Mouse (Mus musculus): ENCODE data around the gene Otub2.

Otub2 gene

DNA sequence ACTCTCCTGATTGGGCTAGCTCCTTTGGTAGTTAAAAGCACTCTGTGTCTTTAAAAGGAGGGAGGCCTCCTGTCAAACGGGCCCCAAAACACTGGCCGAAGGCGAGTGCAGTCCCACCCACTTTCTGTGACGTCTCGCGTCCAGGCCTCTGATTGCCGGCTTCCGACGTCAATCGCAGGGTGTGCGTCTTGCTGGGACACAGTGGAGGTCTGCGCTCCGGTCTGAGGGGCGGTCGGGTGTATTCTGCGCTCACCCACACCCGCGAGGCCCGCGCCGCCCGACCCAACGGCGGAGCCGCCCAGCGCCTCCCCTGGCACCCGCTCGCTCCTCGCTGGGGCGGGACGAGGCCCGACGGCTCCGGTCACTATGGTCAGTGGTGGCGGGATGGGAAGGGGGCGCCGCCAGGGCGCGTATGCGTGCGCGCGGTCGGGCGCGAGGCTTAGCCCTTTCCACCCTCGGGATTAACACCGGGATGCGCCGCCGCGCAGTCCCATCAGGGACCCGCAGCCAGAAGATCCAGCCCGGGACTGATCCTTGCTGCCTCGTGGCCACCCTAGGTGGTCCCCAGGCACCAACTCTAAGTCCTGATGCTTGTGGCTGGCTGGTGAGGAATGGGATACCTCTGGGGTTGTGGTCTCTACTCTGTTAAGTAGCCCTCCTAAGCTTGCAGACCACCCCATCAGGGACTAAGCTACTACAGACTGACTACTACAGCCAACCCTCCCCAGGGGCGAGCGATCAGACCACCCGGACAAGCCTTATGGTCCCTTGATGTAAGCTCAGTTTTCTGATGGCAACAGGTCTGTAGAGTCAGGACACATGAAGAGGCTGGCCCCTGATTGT is at the start of gene Otub2:
TSS of gene Otub2 (plus strand) at position 178 of the 843 bp plus-strand sequence.
- DNase-seq: peak; percentile 98

DNA sequence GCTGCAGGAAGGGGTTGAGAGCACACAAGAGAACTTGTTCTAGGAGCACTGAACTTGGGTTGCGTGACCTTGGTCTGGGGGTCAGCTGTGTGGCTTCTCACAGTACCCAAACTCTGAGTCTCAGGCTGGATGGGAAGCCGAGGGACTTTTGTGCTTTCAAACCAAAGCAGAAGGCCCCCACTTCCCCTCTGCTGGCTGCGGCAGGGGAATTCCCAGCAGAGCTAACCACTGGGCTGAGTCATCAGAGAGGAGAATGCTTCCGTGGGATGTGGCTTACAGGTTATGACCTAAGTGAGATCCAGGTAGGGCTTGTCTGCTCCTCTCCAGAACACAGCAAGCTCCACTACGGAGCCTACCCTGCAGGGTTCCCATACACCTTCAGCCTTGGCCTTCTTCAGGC is 47.3 kb upstream of the Otub2 start:
- no peak for DNase-seq

DNA sequence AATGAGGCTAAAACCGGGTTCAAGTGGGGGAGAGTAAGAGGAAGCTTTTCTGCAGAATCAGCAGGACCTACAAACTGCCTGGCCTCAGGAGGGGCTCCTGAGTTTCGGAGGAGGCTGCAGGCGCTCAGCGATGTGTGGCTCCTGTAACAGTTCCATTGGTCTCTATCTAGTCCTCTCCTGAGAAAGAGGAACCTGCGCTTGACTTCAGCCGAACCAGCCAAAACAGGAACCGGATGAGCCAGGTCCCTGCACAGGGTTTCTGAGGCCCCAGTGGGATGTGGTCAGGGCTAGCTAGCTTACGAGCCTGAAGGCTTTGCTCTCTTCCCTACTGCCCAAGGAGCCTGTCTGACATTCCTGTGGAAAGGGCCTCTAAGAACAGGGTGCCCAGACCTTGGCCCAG is 45.0 kb upstream of the Otub2 start:
- DNase-seq: no peak

DNA sequence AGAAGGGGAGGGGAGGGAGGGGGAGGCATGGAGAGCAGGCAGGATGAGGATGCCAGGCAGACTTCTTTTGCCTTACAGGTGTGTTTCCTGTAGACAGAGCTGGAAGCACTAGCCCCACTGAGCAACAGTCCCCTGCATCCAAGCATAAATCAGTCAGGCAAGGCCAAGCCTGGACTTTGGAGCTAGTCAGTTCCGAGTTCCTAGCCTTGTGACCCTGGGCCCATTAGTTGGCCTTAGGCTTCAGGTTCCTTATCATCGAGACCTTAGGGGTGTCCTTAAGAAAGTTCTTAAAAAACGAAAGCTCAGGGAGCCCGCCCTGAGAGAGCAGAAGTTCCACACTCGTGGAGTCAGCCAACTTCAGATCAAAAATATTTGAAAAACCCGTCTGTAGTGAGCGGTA is 43.5 kb upstream of the Otub2 start:
- DNase-seq: no peak

DNA sequence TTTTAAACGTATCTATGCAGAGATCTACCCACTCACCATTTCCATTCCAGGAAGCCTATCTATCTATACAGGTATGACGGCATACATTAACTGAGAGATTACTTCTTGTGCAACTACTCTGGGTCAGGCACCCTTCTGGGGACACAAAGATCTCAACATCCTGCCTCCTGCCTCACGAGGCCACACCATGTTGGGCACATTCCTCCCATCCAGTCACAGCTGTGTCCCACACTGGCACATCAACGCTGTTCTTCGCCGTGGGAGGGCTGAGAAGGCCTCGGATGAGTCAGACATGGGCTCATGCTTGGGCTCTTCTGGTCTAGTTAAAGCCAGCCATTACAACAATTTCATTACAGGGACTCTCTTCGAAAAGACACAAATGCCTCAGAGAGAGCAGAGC is 41.5 kb upstream of the Otub2 start:
- DNase-seq: no peak

DNA sequence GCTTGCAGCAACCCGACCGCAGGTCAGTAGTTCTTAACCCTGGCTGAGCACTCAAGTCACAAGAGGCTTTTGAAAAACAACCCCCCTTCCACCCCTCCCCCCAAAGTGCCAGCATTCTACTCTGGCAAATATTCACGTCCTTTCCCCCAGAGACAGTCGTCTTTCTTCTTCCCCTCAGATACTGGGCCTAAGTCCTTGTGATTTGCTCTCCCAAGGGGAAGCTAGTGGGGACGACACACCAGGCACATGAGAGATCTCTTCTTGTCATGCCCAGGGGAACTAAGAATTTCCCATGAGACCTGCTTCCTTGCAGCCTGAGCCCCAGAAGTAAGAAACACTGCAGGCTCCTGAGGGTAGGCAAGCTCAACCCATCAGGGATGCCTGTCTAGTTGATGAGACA is 41.1 kb upstream of the Otub2 start:
- DNase-seq: no peak

DNA sequence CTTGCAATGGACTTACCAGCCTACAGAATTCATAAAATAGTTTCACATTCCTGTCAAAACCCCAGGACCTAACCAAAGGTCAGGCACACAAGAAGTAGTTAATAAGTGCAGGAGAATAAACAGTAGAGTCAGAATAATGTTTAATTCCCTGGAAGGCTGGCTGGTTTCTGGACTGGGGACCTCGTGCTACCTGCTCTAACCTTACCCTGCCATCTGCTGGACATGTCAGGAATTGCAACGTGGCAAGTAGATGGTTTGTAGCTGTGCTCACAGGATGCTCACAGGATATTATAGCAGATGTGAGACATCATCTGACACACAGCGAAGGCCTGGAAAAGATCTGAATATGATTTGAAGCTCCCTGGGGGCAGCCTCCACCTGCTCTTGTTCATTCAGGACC is 40.0 kb upstream of the Otub2 start:
- DNase-seq: peak; percentile 86

DNA sequence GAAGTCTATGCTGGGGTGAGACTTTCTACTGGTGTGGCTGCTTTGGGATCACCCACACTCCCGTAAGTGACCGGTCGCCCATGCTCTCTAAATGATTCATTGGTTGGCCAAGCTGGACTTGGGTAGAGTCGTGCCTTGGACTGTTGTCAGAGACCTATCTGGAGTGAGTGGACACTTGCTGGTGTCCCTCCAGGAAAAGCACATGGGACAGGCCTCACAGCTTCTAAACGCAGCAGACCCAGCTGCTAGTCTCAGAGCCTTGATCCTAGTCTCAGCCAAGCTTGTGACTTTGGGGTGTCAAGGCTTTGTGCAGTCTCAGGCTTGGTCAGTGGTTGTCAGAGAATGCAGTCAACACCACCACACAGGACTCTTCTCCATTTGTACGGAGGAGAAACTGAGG is 35.7 kb upstream of the Otub2 start:
- DNase-seq: no peak

DNA sequence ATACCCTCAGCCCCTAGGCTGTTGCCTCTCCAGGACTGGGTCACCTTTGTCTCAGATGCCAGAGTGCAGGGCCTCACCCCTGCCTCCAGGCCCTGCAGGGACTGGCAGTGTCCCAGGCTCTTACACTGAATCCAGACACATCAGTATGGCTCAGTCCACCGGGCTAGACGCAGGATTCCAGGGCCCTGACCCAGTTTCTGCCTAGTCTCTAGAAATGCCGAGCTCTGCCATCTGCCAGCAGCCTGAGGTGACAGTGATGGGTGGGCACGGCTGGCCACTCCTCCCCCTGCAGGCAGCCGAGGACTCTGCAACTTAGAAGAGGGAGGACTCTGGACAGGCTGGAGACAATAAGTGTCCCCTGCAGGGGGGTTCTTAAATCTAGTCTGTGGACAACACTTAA is 34.9 kb upstream of the Otub2 start:
- DNase-seq: no peak

DNA sequence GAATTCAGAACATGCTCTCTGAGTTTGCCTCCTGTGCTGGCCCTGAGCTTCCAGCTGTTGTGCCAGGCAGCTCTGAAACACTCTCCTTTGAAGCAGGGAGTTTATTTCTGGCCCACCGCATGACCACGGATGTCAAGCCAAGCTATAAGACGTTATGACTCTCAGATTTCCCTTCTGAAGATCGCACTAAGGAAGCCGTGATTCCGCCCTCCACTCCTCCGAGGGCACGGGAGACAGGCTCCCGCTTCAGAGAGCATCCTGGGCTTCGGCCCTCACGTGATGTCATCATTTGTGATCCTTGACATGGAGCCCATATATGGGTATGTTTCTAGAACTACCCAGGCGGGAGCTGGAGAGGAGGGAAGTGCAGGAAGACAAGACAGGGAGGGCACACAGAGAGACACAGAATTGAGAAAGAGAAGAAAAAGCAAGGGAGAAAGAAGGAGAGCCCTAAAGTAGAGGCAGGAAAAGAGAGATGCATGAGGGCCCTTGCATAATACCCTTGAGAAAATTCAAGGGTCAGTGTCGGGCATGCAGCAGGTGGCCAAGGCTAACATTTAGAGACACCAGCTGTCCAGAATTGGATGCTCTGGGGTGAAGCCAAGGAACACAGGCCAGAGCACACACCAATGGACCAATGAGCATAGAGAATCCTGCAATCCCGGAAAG is 32.6 kb upstream of the Otub2 start, which contains the start of gene Asb2:
TSS of gene Asb2 (minus strand) at position 256 of the 669 bp plus-strand sequence.
- DNase-seq: no peak

DNA sequence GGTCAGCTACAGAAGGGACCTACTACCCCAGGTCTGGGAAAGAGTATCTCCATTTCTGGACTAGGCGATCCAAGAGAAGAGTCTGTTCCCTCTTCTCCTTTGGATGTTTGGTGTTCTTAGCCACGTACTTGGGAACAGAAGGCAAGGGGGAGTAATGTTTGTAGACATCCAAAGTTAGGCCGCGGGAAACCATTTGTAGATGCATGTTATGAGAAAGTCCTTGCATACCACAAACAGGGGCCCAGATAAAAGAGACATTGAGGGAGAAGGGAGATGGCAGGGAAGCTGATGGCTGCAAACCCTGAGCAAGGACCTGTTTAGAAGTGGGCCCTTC is 32.1 kb upstream of the Otub2 start:
- no peak for DNase-seq

DNA sequence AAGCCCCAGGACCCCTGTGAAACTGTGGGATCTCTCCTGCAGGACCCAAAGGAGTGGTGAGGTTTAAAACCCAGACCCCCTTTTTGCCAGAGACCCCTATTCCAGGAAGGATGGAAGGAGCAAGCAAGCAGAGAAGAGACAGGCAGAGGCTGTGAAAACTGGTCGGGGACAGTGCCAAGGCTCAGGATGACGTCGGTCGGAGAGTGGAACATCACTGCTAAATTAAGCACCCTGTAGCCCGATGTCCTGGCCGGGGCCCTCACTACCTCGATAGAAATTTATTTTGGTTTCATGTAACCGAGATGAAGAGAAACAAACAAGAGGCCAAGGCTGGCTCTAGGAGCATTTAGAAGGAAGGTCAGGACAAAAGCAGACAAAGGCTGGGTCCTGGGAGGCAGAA is 30.3 kb upstream of the Otub2 start:
- no peak for DNase-seq

DNA sequence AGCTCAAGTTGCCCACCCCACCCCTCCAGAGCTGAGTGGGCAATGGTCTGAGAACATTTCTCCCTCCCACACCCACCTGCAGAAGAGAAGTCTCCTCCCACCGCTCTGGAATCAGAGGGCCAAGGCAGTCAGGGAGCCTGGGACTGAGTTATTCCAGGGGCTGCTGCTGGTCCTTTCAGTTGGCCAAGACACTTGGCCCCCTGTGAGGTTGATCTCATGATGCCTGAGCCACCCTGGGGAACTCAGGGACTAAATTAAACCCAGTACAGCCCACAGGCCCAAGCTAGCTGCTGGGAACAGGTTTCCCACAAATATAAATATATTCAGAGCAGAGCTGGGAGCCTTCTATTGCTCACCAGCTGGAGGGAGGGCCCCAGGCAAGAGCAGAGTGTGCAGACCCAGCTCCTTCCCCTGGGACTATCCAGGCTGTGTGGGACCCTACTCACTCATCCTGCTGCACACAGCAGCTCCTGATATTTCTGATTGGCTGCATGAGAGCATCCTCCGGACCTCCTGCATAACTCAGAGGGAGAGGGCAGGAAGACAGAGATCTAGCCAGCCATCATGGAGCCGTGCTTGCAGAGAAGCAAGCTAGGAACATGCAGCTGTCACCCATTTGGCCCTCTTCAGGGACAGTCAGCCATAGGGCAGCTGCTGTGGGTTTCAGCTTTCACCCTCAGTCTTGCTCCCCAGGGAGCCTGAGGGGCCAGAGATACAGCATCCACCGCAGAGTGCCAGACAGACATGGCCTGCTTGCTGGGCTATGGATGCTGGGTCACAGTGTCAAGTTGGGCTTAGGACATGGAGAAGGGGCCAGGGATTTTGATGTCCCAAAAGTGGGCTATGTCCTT is 29.3 kb upstream of the Otub2 start:
- no peak for DNase-seq

DNA sequence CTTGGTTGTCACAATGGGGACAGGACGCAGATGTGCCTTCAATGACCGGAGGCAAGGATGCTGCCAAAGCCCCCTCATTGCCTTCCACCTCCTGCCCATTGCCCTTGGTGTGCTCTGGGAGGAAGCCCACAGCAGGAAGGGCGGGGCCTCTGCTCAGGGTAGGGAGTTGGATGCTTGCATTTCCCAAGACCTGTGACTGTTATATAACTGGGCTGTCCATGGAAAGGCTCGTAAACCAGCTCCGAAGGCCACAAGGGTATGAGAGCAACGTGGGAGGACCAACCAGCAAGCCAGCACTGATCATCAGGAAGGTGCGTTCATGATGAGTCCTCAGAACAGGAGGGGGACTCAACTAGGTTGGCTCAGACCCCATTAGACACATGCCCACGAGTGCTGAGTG is 27.7 kb upstream of the Otub2 start:
- no peak for DNase-seq

DNA sequence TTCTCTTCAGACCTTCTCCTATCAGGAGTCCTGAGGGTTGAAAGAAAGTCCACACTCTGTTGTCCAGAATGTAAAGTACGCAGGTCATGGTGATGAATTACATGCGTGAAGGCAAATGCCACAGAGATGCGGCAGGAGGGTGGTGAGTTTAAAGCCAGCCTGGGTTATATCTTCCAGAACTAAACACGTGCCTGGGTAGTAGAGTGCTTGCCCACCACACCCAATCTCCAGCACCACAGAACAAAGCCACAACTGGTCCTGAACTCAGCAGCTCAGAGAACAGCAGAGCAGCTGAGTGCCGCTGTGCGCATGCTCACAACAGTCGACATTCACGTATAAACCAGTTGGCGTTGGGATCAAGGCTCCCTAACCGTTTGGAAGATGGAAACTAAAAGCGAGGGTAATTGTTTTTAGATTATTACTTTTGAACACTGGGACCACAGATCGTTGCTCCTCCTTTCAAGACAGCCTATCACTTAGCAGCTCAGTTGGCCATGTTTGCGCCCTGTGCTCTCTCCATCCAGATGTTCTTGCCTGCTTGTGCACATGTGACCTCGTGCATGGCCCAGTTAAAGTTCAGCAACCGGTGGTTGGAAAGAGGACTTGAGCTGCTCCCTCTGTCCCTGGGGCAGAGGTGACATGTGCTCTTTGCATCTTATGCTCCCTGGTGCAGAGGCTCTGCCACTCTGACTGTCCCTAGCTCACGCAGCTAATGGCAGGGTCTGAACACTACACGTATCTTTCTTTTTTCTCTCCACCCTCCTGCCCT is 26.8 kb upstream of the Otub2 start:
- DNase-seq: no peak

DNA sequence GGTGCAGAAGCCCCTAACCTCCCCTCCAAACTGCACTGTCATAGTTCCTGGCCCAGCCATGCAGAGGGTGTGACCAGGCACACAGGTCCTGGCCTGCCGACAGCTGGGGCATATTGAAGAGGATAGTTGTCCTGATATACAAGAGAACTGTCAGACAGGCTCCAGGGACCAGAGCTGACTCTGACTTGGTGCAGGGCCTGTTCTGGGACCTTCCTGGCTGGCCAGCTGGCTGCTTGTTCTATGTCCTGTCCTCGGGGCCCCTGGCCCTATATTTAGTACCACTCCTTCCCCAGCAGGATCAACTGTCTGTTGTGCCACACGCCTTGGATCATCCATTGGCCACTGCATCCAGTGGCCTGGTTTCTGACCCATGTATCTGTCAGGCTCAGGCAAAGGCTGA is 26.1 kb upstream of the Otub2 start:
- no peak for DNase-seq

DNA sequence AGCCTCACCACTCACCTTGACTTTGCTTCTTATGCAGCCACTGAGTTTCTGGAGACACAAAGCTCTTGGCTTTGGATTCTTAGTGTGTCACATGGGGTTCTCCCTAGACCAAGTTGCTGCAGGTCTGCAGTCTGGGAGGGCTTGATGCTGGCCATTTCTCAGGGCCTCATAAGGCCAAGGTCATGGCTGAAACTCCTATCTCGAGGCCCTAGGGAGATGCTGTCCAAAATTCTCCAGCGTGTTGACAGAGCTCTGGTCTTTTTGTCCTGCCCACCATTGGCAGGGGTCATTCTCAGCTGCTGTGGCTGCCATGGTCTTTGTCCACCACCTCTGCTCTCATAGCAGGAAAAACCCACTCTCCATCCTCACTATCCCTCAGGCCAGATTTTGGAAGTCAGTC is 21.3 kb upstream of the Otub2 start:
- no peak for DNase-seq

DNA sequence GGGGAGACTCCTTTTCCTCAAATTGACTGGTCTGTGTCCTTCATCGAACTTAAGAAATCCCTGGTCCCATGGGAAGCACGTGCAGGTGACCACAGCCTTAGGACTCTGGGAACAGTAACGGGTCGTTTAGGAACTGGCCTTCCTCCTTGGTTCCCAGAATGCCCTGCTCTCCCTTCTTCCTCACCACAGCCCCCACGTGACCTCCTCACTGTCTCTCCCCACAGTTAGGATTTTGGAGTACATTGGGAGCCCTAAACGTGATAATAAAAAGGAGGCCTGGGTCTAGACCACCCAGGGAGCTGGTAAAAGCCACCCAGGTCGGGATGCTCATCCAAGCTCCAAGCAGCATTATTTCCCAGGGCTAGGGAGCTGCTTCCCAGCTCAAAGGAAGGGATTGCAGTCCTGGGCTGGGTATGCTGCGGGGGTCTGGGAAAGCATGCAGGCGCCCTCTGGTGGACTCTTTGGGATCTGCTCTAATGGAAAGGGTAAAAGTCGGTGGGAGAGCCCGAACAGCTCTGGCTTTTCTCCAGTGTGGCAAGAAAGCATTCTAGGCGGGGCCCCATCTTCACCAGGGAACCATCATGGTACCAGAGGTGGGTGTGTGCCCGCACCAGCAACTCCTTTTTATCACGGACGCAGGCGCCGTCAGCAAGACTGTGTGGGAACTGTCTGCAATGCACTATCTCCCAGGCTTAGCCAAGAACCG is 20.7 kb upstream of the Otub2 start:
- peak; percentile 73 for DNase-seq

DNA sequence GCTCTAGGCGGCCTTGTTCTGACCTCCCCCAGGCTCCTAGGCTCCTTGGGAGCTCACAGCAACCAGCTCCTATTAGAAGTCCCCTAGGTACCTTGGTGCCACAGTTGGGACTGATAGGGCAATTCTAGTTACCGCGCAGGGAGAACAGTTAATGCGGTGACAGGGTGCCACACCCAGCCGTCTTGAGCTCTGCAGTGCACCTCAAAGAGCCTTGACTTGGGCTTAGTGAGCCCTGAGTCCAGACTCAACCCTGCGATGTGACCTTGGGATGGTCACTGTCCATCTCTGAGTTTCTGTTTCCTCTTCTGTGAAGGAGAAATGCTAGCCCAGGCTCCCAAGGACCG is 20.2 kb upstream of the Otub2 start:
- DNase-seq: no peak

DNA sequence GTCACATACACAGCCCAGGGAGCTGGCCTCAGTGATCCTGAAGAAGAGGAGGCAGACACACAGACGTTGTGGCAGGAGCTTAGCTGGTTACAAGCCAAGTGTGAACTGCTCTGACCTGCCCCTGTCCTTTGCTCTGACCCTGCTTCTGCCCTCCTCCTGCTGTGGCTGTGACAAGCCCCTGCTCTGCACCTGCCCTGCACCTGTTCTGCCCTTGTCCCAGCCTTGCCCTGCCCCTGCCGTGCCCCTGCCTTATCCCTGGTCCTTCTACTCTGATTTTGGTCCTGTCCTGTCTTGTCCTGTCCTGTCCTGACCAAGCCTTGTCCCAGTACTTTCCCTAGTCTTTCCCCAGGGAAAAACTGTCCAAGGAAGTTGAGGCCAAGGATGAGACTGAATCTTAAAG is 19.7 kb upstream of the Otub2 start:
- no peak for DNase-seq

DNA sequence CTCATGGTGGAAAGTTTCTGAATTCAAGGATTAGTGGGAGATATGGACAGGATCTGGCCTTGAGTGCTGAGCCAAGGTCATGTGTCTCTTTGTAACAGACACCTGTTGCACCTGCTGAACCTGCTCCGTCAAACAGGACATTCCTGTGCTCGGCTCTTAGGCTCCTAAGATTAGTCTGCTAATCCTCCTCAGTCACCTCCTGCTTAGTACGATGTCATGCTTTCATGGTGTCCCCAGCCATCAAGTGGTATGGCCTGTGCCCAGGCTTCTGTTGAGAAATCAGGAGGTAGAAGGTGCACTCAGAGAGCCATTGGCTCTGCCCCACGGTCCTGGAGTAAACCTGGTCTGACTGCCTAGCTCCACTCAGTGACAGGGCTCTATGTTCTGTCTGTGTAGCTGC is 17.6 kb upstream of the Otub2 start:
- no peak for DNase-seq

DNA sequence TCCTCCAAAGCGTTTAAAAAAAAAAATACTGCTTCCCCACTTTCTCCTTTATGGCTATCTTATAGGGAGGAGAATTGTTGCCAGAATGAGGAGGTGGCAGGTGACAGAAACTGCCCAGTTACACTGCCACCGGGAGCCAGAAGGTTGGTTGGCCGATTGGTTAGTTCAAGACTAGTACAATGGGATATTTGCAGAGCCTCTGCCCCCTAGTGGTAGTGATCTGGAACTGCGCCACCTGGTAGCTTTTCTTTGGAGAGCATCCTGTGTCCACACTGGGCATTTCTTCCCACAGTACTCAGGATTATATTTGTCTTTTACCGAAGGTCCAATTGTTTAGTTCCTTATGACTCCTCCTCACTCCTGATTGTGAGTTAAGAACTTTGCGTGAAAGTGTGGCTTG is 16.8 kb upstream of the Otub2 start:
- DNase-seq: peak; percentile 50
